Mouse (Mus musculus): ENCODE measurements around the gene Itpr3. TPM values are rescaled to one million over a fixed set of nuclear protein-coding genes. Genes with fewer than 3 reads are reported as not detected.

Gene Itpr3
- polyA plus RNA-seq, 1 experiment: 21.9 TPM

DNA sequence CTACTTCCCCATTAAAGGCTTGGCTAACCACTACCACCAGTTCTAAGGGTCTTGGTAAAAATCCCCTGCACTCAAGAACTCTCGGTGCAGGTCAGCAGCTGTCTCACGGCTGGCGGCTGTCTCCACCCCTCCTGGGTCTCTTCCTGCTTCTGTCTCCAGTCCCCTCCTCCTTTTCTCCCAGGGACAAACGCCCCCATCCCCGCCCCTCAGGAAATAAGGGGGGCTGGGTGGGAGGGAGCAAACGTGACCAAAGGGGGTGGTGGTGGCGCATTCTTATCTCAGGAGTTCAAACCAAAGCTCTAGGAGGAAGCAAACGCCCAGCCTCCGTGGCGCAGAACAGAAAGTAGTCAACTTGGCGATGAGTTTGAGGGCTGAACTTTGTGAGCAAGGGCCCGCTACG is 934 bp upstream of the Itpr3 start:
- Histone ChIP-seq H3K27ac (ENCODE audit: insufficient read depth, low read length) (peak overlapping the region; percentile 81), H3K4me3 (ENCODE audit: low read depth, low read length) (peak overlapping the region; percentile 45), H3K27me3 (ENCODE audit: control insufficient read depth, insufficient read depth, low read length, poor library complexity, severe bottlenecking) (no peaks in the 10 kb centered on the region), H3K9ac (ENCODE audit: low read depth, poor library complexity, severe bottlenecking) (peak overlapping the region; percentile 68), H3K36me3 (ENCODE audit: control insufficient read depth, insufficient read depth, low read length, poor library complexity, severe bottlenecking) (no peaks in the 10 kb centered on the region), H3K9me3 (replicated peaks; ENCODE audit: control insufficient read depth, insufficient read depth, low read length, poor library complexity, severe bottlenecking) (no peaks in the 10 kb centered on the region), H3K4me1 (ENCODE audit: control insufficient read depth, insufficient read depth, low read length) (peaks cover 11% of the 10 kb centered on the region)
- TF ChIP-seq CTCF (IDR thresholded peaks at IDR 0.05; ENCODE audit: low read depth, low read length) (no peak), POLR2A (IDR thresholded peaks at IDR 0.05; ENCODE audit: insufficient read depth, low read length) (peak; percentile 62), EP300 (IDR thresholded peaks at IDR 0.05; ENCODE audit: insufficient read depth, low read depth, low read length) (no peak)

GRCm38 (mm10) chr17:27057517-27058055 is 482 bp downstream of the Itpr3 start:
- TF ChIP-seq POLR2A (IDR thresholded peaks at IDR 0.05; ENCODE audit: insufficient read depth, low read length): no peak
- no peak for TF ChIP-seq EP300 (IDR thresholded peaks at IDR 0.05; ENCODE audit: insufficient read depth, low read depth, low read length)
- no peak for TF ChIP-seq CTCF (IDR thresholded peaks at IDR 0.05; ENCODE audit: low read depth, low read length)
- Histone ChIP-seq H3K27me3 (ENCODE audit: control insufficient read depth, insufficient read depth, low read length, poor library complexity, severe bottlenecking) (no peaks in the 10 kb centered on the region), H3K9me3 (replicated peaks; ENCODE audit: control insufficient read depth, insufficient read depth, low read length, poor library complexity, severe bottlenecking) (no peaks in the 10 kb centered on the region), H3K4me3 (ENCODE audit: low read depth, low read length) (peak overlapping the region; percentile 97), H3K4me1 (ENCODE audit: control insufficient read depth, insufficient read depth, low read length) (peaks cover 12% of the 10 kb centered on the region), H3K36me3 (ENCODE audit: control insufficient read depth, insufficient read depth, low read length, poor library complexity, severe bottlenecking) (no peaks in the 10 kb centered on the region), H3K9ac (ENCODE audit: low read depth, poor library complexity, severe bottlenecking) (peak overlapping the region; percentile 68), H3K27ac (ENCODE audit: insufficient read depth, low read length) (no peak overlapping the region; the same call in 1 of the 2 replicates)

- Histone ChIP-seq H3K27ac (ENCODE audit: insufficient read depth, low read length) (no peak overlapping the region), H3K4me1 (ENCODE audit: control insufficient read depth, insufficient read depth, low read length) (peaks cover 16% of the 10 kb centered on the region), H3K27me3 (ENCODE audit: control insufficient read depth, insufficient read depth, low read length, poor library complexity, severe bottlenecking) (no peaks in the 10 kb centered on the region), H3K36me3 (ENCODE audit: control insufficient read depth, insufficient read depth, low read length, poor library complexity, severe bottlenecking) (no peaks in the 10 kb centered on the region), H3K4me3 (ENCODE audit: low read depth, low read length) (no peak overlapping the region), H3K9me3 (replicated peaks; ENCODE audit: control insufficient read depth, insufficient read depth, low read length, poor library complexity, severe bottlenecking) (no peaks in the 10 kb centered on the region), H3K9ac (ENCODE audit: low read depth, poor library complexity, severe bottlenecking) (no peak overlapping the region)
- TF ChIP-seq EP300 (IDR thresholded peaks at IDR 0.05; ENCODE audit: insufficient read depth, low read depth, low read length): no peak
- TF ChIP-seq CTCF (IDR thresholded peaks at IDR 0.05; ENCODE audit: low read depth, low read length): no peak
- no peak for TF ChIP-seq POLR2A (IDR thresholded peaks at IDR 0.05; ENCODE audit: insufficient read depth, low read length)
Observed at GRCm38 (mm10) chr17:27060698-27061097, 3.6 kb downstream of the Itpr3 start.

DNA sequence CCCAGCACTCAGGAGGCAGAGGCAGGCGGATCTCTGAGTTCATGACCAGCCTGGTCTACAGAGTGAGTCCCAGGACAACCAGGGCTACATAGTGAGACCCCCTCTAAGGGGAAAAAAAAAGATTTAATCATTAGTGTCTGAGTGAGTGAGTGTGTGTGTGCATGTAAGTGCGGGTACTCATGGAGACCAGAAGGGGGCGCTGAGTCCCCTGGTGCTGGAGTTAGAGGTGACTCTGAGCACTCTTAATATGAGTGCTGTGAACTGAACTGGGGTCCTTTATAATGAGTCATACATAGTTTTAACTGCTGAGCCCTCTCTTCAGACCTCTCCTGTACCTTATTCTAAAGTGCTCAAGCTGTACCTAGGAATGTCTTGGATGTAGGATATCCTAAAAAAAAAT is 4.6 kb downstream of the Itpr3 start:
- no peaks in the 10 kb centered on the region for H3K36me3 ChIP-seq (ENCODE audit: control insufficient read depth, insufficient read depth, low read length, poor library complexity, severe bottlenecking)
- no peak overlapping the region for H3K27ac ChIP-seq (ENCODE audit: insufficient read depth, low read length)
- no peak overlapping the region for H3K4me3 ChIP-seq (ENCODE audit: low read depth, low read length)
- peaks cover 20% of the 10 kb centered on the region for H3K4me1 ChIP-seq (ENCODE audit: control insufficient read depth, insufficient read depth, low read length)
- no peak overlapping the region for H3K9ac ChIP-seq (ENCODE audit: low read depth, poor library complexity, severe bottlenecking)
- no peak for TF ChIP-seq EP300 (IDR thresholded peaks at IDR 0.05; ENCODE audit: insufficient read depth, low read depth, low read length)
- peak; percentile 30 for TF ChIP-seq CTCF (IDR thresholded peaks at IDR 0.05; ENCODE audit: low read depth, low read length)
- H3K27me3 ChIP-seq (ENCODE audit: control insufficient read depth, insufficient read depth, low read length, poor library complexity, severe bottlenecking): no peaks in the 10 kb centered on the region
- no peaks in the 10 kb centered on the region for H3K9me3 ChIP-seq (replicated peaks; ENCODE audit: control insufficient read depth, insufficient read depth, low read length, poor library complexity, severe bottlenecking)

- no peaks in the 10 kb centered on the region for H3K27me3 ChIP-seq (ENCODE audit: control insufficient read depth, insufficient read depth, low read length, poor library complexity, severe bottlenecking)
- peaks cover 21% of the 10 kb centered on the region for H3K4me1 ChIP-seq (ENCODE audit: control insufficient read depth, insufficient read depth, low read length)
- no peak overlapping the region for H3K27ac ChIP-seq (ENCODE audit: insufficient read depth, low read length)
- no peak overlapping the region for H3K4me3 ChIP-seq (ENCODE audit: low read depth, low read length)
- no peaks in the 10 kb centered on the region for H3K9me3 ChIP-seq (replicated peaks; ENCODE audit: control insufficient read depth, insufficient read depth, low read length, poor library complexity, severe bottlenecking)
- no peaks in the 10 kb centered on the region for H3K36me3 ChIP-seq (ENCODE audit: control insufficient read depth, insufficient read depth, low read length, poor library complexity, severe bottlenecking)
- TF ChIP-seq CTCF (IDR thresholded peaks at IDR 0.05; ENCODE audit: low read depth, low read length) (no peak), POLR2A (IDR thresholded peaks at IDR 0.05; ENCODE audit: insufficient read depth, low read length) (no peak), EP300 (IDR thresholded peaks at IDR 0.05; ENCODE audit: insufficient read depth, low read depth, low read length) (no peak)
- no peak overlapping the region for H3K9ac ChIP-seq (ENCODE audit: low read depth, poor library complexity, severe bottlenecking)
Observed at GRCm38 (mm10) chr17:27062684-27063083, 5.6 kb downstream of the Itpr3 start.

DNA sequence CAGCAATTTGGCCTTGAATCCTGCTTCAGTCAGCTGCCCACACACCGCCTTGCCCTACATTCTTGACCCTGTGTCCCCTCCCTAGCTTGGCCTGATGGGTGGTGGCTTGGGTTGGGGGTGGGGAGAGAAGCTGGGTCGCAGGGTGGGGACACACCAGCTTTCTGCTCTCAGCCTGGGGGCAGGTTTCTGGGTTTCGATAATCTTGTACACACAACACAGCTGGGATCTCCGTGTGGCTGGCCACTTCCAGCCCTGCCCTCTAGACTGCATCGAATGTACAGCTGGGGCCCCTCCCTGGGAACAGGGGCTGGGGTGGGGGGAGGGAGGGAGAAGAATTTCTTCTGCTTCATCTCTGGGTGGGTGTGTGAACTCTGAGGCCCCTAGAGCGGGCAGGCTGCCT is 6.6 kb downstream of the Itpr3 start:
- H3K4me3 ChIP-seq (ENCODE audit: low read depth, low read length): no peak overlapping the region
- TF ChIP-seq EP300 (IDR thresholded peaks at IDR 0.05; ENCODE audit: insufficient read depth, low read depth, low read length) (0 out of 2 replicates have a peak, but pooled peaks have one; percentile 53), CTCF (IDR thresholded peaks at IDR 0.05; ENCODE audit: low read depth, low read length) (no peak)
- H3K27ac ChIP-seq (ENCODE audit: insufficient read depth, low read length): no peak overlapping the region; the same call in 1 of the 2 replicates
- H3K9me3 ChIP-seq (replicated peaks; ENCODE audit: control insufficient read depth, insufficient read depth, low read length, poor library complexity, severe bottlenecking): no peaks in the 10 kb centered on the region
- no peaks in the 10 kb centered on the region for H3K36me3 ChIP-seq (ENCODE audit: control insufficient read depth, insufficient read depth, low read length, poor library complexity, severe bottlenecking)
- H3K9ac ChIP-seq (ENCODE audit: low read depth, poor library complexity, severe bottlenecking): no peak overlapping the region
- H3K27me3 ChIP-seq (ENCODE audit: control insufficient read depth, insufficient read depth, low read length, poor library complexity, severe bottlenecking): no peaks in the 10 kb centered on the region
- peaks cover 21% of the 10 kb centered on the region for H3K4me1 ChIP-seq (ENCODE audit: control insufficient read depth, insufficient read depth, low read length)

Measured in ES-Bruce4 (cell line).